Mouse (Mus musculus) heart, adult 2 months (tissue): ENCODE data around the gene Selenom. TPM values are rescaled to one million over a fixed set of nuclear protein-coding genes. Genes with fewer than 3 reads are reported as not detected.

Source experiments
- DNase-seq, 2 experiments: peaks; one replicate each; pipeline ENCODE4 v3.0.0; 2021
- H3K27ac ChIP-seq: fragments of 200-600 bp; 2 replicates; pipeline ENCODE4 v1.8.1; 2022
- H3K27me3 ChIP-seq: fragments of 200-500 bp; 2 replicates; pipeline ENCODE4 v1.6.1; 2012; ENCODE audit warnings: mild to moderate bottlenecking, low read length, inconsistent platforms, mixed read lengths; ENCODE audit not compliant: control insufficient read depth, insufficient read depth
- H3K36me3 ChIP-seq: fragments of 200-500 bp; 2 replicates; pipeline ENCODE4 v1.6.1; 2012; ENCODE audit warnings: low read length, inconsistent platforms; ENCODE audit not compliant: control insufficient read depth, insufficient read depth
- H3K4me1 ChIP-seq: fragments of 200-500 bp; 2 replicates; pipeline ENCODE4 v1.6.1; 2011; ENCODE audit warnings: low read length; ENCODE audit not compliant: control insufficient read depth, insufficient read depth
- H3K4me3 ChIP-seq: fragments of 200-600 bp; 2 replicates; pipeline ENCODE4 v1.8.1; 2022
- H3K79me2 ChIP-seq: fragments of 200-500 bp; replicated peaks from 2 replicates; pipeline ENCODE4 v1.6.1; 2012; ENCODE audit warnings: mild to moderate bottlenecking, inconsistent platforms, low read length, moderate library complexity, mixed read lengths; ENCODE audit not compliant: control insufficient read depth, insufficient read depth
- H3K9ac ChIP-seq: fragments of 200-500 bp; 2 replicates; pipeline ENCODE4 v1.6.1; 2012; ENCODE audit warnings: low read depth, mild to moderate bottlenecking, control low read depth, inconsistent platforms, low read length, mixed read lengths
- CTCF ChIP-seq: fragments of 200-600 bp; IDR thresholded peaks from 2 replicates; pipeline ENCODE4 v1.8.1; 2022; ENCODE audit warnings: antibody characterized with exemption, mild to moderate bottlenecking, moderate library complexity
- EP300 ChIP-seq: fragments of 200-500 bp; IDR thresholded peaks from 2 replicates; pipeline ENCODE4 v1.6.1; 2011; ENCODE audit warnings: low read depth, low read length, control low read depth; ENCODE audit not compliant: insufficient read depth
- POLR2A ChIP-seq: fragments of 200-500 bp; IDR thresholded peaks from 2 replicates; pipeline ENCODE4 v1.6.1; 2011; ENCODE audit warnings: mild to moderate bottlenecking, low read depth, low read length, control low read depth; ENCODE audit not compliant: insufficient read depth
- WGBS: fragments of 180-500 bp; shearing (Covaris S2); methylation state at CpG from one replicate; pipeline ENCODE4 v1.1.7; 2018; 5-methylcytosine and 5-hydroxymethylcytosine counted together
- intact Hi-C: fragments of 180-260 bp; cut with DNase I; formaldehyde crosslinking; loops from one replicate; pipeline ENCODE4 v1.15.1; 2025
- polyA plus RNA-seq: library from polyadenylated mRNA; depleted of rRNA; stranded (reverse); fragments of >200 nt; gene quantifications from 2 replicates; pipeline ENCODE4 v1.2.3, GENCODE M21; 2012
- total RNA-seq, 2 experiments: library from RNA; stranded (reverse); gene quantifications; 2 replicates each; pipeline ENCODE4 v1.2.3; 2021

The Selenom gene
- total and polyA plus RNA-seq, 3 experiments = 41.7 to 78.3 (median 42.8) TPM

- DNase-seq = peak in 1 of 2 experiments; percentile 30
- Histone ChIP-seq H3K4me1 (peaks cover 4% of the 10 kb centered on the region), H3K27me3 (no peaks in the 10 kb centered on the region), H3K9ac (no peak overlapping the region), H3K36me3 (no peaks in the 10 kb centered on the region), H3K4me3 (no peak overlapping the region), H3K27ac (peak overlapping the region; percentile 48), H3K79me2 (no peaks in the 10 kb centered on the region)
- TF ChIP-seq EP300 (no peak), POLR2A (no peak), CTCF (no peak)
- WGBS = 51% methylated on average over 5 of the region's 5 CpGs
- intact Hi-C loops = no loop called here
Measured at GRCm38 (mm10) chr11:3549791-3550190, 35.3 kb downstream of the Selenom start.

DNA sequence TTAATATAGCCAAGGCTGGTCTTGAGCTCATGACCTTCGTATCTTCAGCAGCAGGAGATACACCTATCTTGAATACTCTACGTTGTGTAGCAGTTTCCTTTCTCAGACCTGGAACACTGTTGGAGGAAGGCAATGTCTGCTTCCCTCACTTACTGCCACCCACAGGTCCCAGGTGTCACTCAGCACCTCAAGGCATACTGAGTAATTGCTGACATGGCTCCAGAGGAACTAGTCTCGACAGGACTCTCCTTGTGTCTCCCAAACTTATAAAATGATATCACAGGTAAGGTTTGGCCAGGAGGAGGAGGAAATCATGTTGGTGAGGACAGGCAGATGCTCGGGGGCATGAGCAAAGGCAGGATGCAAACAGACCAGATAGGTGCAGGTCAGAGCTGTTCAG is 40.5 kb downstream of the Selenom start:
- intact Hi-C loops = no loop called here
- WGBS = 82% methylated on average over 4 of the region's 4 CpGs
- Histone ChIP-seq H3K9ac (no peak overlapping the region), H3K4me1 (peaks cover under 1% of the 10 kb centered on the region; the same call in 1 of the 2 replicates), H3K27me3 (no peaks in the 10 kb centered on the region), H3K4me3 (no peak overlapping the region), H3K79me2 (no peaks in the 10 kb centered on the region), H3K27ac (no peak overlapping the region), H3K36me3 (no peaks in the 10 kb centered on the region)
- DNase-seq = no peak
- no peak for TF ChIP-seq CTCF
- TF ChIP-seq POLR2A = no peak
- TF ChIP-seq EP300 = no peak

DNA sequence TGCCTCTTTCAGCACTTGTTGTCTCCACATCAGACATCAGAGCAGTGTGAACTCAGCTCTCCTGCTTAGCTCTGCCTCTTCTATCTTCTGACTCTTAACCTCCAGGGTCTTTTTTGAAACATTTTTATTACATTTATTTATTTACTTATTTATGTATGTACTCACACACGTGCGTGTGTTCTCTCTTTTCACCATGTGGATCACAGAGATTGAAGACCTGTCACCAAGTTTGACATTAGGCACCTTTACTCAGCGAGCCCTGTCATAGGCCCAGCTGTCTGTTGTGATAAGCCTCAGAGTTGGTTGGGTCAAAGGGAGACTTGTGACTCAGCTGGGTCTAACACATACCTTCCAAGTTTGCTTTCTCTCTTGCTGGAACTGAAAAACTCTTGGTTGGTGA is 43.4 kb downstream of the Selenom start:
- no peaks in the 10 kb centered on the region for H3K36me3 ChIP-seq
- H3K27ac ChIP-seq = no peak overlapping the region
- H3K79me2 ChIP-seq = no peaks in the 10 kb centered on the region
- intact Hi-C loops = no loop called here
- H3K9ac ChIP-seq = no peak overlapping the region
- 53% methylated on average over 3 of the region's 3 CpGs for WGBS
- TF ChIP-seq EP300 (no peak), CTCF (no peak), POLR2A (no peak)
- no peak overlapping the region for H3K4me3 ChIP-seq
- peaks cover 3% of the 10 kb centered on the region for H3K4me1 ChIP-seq
- no peaks in the 10 kb centered on the region for H3K27me3 ChIP-seq
- DNase-seq = no peak

DNA sequence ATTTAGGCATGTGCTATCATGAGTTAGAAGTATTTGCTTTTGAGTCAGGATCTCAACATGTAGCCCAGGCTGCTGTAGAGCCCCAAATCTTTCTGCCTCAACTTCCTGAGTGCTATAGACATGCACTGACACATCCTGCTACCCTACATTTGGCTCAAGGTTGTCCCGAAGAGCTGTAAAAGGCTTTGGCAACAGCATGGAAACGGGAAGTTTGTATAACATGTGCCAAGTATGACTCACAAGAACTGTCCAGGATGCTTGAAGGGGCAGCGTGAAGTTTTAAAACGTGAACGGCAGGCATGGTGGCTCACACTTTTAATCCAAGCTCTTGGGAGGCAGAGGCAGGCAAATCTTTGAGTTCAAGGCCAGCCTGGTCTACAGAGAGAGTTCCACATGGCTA is 45.7 kb downstream of the Selenom start:
- no peaks in the 10 kb centered on the region for H3K27me3 ChIP-seq
- intact Hi-C loops = no loop called here
- peaks cover 10% of the 10 kb centered on the region for H3K4me1 ChIP-seq
- 24% methylated on average over 5 of the region's 5 CpGs for WGBS
- TF ChIP-seq EP300 (no peak), CTCF (no peak), POLR2A (no peak)
- H3K36me3 ChIP-seq = no peaks in the 10 kb centered on the region
- no peak overlapping the region for H3K27ac ChIP-seq
- no peaks in the 10 kb centered on the region for H3K79me2 ChIP-seq
- no peak overlapping the region for H3K4me3 ChIP-seq
- DNase-seq = no peak
- H3K9ac ChIP-seq = no peak overlapping the region

DNA sequence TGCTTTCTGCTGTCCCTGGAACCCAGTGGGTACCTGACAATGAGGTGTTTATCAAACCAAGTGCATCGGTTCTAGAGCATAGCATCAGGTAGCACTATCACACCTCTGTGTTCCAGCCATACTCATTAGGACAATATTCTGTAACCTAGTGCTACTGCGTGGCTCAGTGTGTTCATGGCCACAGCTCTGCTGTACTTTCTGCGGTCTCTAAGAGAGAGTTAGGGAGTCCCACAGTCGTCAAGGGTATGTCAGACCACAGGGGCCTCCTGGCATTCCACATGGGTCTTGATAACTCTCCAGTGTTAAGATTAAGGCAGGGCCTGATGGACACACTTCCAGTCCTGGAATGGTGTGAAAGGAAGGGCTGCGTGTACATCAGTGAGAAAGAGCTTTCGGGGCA is 49.4 kb downstream of the Selenom start:
- Histone ChIP-seq H3K9ac (no peak overlapping the region), H3K36me3 (no peaks in the 10 kb centered on the region), H3K4me1 (peaks cover 12% of the 10 kb centered on the region), H3K4me3 (no peak overlapping the region), H3K27ac (no peak overlapping the region; the same call in 1 of the 2 replicates), H3K27me3 (no peaks in the 10 kb centered on the region), H3K79me2 (no peaks in the 10 kb centered on the region)
- WGBS = 90% methylated on average over 6 of the region's 6 CpGs
- intact Hi-C loops = no loop called here
- no peak for TF ChIP-seq EP300
- TF ChIP-seq CTCF = no peak
- no peak for TF ChIP-seq POLR2A
- DNase-seq = no peak

- WGBS = 61% methylated on average over 7 of the region's 7 CpGs
- H3K4me1 ChIP-seq = peaks cover 12% of the 10 kb centered on the region
- intact Hi-C loops = no loop called here
- TF ChIP-seq EP300 (no peak), POLR2A (no peak), CTCF (no peak)
- H3K9ac ChIP-seq = no peak overlapping the region
- no peaks in the 10 kb centered on the region for H3K36me3 ChIP-seq
- no peaks in the 10 kb centered on the region for H3K27me3 ChIP-seq
- H3K79me2 ChIP-seq = no peaks in the 10 kb centered on the region
- peak in 1 of 2 experiments; percentile 21 for DNase-seq
- no peak overlapping the region for H3K4me3 ChIP-seq
- peak overlapping the region; percentile 2; the same call in 1 of the 2 replicates for H3K27ac ChIP-seq
Measured at GRCm38 (mm10) chr11:3564451-3564850, 50.0 kb downstream of the Selenom start.
